Mouse (Mus musculus): ENCODE data around the gene Cct3.
"Not testable (repeated sequence)": the region's sequence is repeated elsewhere in the genome, so short reads cannot be mapped to it uniquely, and the experiment has no call there.

Gene Cct3

GRCm38 (mm10) chr3:88296561-88297318 is at the start of gene Cct3, which contains the start of gene Tsacc:
Gene Cct3, plus strand, starts transcription at chr3:88297116.
Gene Tsacc, minus strand, starts transcription at chr3:88296999.
- peak; percentile 97 for DNase-seq (ENCODE audit: extremely low read depth, low read depth, low spot score)

GRCm38 (mm10) chr3:88247666-88248065 is 49.2 kb upstream of the Cct3 start:
- no peak for DNase-seq (ENCODE audit: extremely low read depth, low read depth, low spot score)

- no peak for DNase-seq (ENCODE audit: extremely low read depth, low read depth, low spot score)
These were observed 48.5 kb upstream of the Cct3 start for GRCm38 (mm10) chr3:88248406-88248805.

- DNase-seq (ENCODE audit: extremely low read depth, low read depth, low spot score): no peak
These were observed 44.2 kb upstream of the Cct3 start for GRCm38 (mm10) chr3:88252739-88253138.

GRCm38 (mm10) chr3:88254268-88254926 is 42.5 kb upstream of the Cct3 start, which contains the start of gene Rhbg:
Gene Rhbg, minus strand, starts transcription at chr3:88254709.
- DNase-seq (ENCODE audit: extremely low read depth, low read depth, low spot score): no peak

- no peak for DNase-seq (ENCODE audit: extremely low read depth, low read depth, low spot score)
These were observed 41.0 kb upstream of the Cct3 start for GRCm38 (mm10) chr3:88255950-88256349.

GRCm38 (mm10) chr3:88256382-88256781 is 40.5 kb upstream of the Cct3 start:
- DNase-seq (ENCODE audit: extremely low read depth, low read depth, low spot score): no peak

GRCm38 (mm10) chr3:88262346-88262745 is 34.6 kb upstream of the Cct3 start:
- DNase-seq (ENCODE audit: extremely low read depth, low read depth, low spot score): peak; percentile 46

- DNase-seq (ENCODE audit: extremely low read depth, low read depth, low spot score): not testable (repeated sequence)
These were observed 28.9 kb upstream of the Cct3 start for GRCm38 (mm10) chr3:88268014-88268413.

- no peak for DNase-seq (ENCODE audit: extremely low read depth, low read depth, low spot score)
These were observed 27.9 kb upstream of the Cct3 start for GRCm38 (mm10) chr3:88268991-88269390.

- DNase-seq (ENCODE audit: extremely low read depth, low read depth, low spot score): not testable (repeated sequence)
These were observed 25.6 kb upstream of the Cct3 start for GRCm38 (mm10) chr3:88271298-88271697.

GRCm38 (mm10) chr3:88271859-88272258 is 25.1 kb upstream of the Cct3 start:
- DNase-seq (ENCODE audit: extremely low read depth, low read depth, low spot score): no peak

GRCm38 (mm10) chr3:88274002-88274401 is 22.9 kb upstream of the Cct3 start:
- no peak for DNase-seq (ENCODE audit: extremely low read depth, low read depth, low spot score)

GRCm38 (mm10) chr3:88276121-88276520 is 20.8 kb upstream of the Cct3 start:
- DNase-seq (ENCODE audit: extremely low read depth, low read depth, low spot score): no peak

- no peak for DNase-seq (ENCODE audit: extremely low read depth, low read depth, low spot score)
These were observed 20.3 kb upstream of the Cct3 start for GRCm38 (mm10) chr3:88276529-88277143.

- DNase-seq (ENCODE audit: extremely low read depth, low read depth, low spot score): no peak
These were observed 16.9 kb upstream of the Cct3 start for GRCm38 (mm10) chr3:88280035-88280434.

GRCm38 (mm10) chr3:88281141-88281916 is 15.6 kb upstream of the Cct3 start:
- not testable (repeated sequence) for DNase-seq (ENCODE audit: extremely low read depth, low read depth, low spot score)

- DNase-seq (ENCODE audit: extremely low read depth, low read depth, low spot score): not testable (repeated sequence)
These were observed 11.9 kb upstream of the Cct3 start for GRCm38 (mm10) chr3:88284815-88285564.

- not testable (repeated sequence) for DNase-seq (ENCODE audit: extremely low read depth, low read depth, low spot score)
These were observed 11.4 kb upstream of the Cct3 start for GRCm38 (mm10) chr3:88285565-88285895.

GRCm38 (mm10) chr3:88287110-88287509 is 9.8 kb upstream of the Cct3 start, which contains the start of gene Gm38392:
Gene Gm38392, minus strand, starts transcription at chr3:88287210.
- no peak for DNase-seq (ENCODE audit: extremely low read depth, low read depth, low spot score)

Data from fat pad, adult 2 months (tissue).